Mouse (Mus musculus) spleen, adult 10 weeks (tissue): ENCODE data around the gene Tceal3. TPM values are rescaled to one million over a fixed set of nuclear protein-coding genes. Genes with fewer than 3 reads are reported as not detected.

ENCODE experiments used
- polyA plus RNA-seq: library from polyadenylated mRNA; stranded (reverse); fragments of 350-450 nt; fragmentation: Illumina TruSeq; extraction: RNeasy Lipid Tissue Mini Kit (QIAGEN cat#74804); gene quantifications from one replicate; pipeline ENCODE4 v1.2.3, GENCODE M21; 2015; ENCODE audit warnings: low replicate concordance; ENCODE audit not compliant: insufficient read depth

The Tceal3 gene
- 4.0 TPM for polyA plus RNA-seq

GRCm38 (mm10) chrX:136590199-136590896 lies at the start of gene Tceal3:
Gene Tceal3 (plus strand): TSS chrX:136590842.

DNA sequence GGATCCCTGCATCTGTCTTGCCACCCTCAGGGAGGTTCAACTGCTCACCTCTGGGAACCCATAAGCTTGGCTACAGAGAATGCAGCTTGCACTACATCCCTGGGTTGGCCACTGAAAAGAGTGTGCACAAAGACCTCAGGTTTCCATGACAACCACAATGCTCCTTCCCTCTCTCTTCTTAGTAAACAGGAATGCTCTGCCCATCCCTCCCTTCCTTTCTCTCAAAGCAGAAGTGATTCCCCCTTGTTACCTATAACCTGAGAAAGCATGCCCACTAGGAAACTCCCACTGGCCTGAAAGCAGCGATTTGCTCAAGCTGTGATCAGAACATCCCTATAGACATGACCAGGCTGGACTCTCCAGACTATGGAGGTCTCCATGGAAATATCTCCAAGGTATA lies 46.7 kb upstream of the Tceal3 start, which contains the start of gene Kir3dl2:
Gene Kir3dl2, minus strand, starts transcription at position 101 of the 400 bp plus-strand sequence.

DNA sequence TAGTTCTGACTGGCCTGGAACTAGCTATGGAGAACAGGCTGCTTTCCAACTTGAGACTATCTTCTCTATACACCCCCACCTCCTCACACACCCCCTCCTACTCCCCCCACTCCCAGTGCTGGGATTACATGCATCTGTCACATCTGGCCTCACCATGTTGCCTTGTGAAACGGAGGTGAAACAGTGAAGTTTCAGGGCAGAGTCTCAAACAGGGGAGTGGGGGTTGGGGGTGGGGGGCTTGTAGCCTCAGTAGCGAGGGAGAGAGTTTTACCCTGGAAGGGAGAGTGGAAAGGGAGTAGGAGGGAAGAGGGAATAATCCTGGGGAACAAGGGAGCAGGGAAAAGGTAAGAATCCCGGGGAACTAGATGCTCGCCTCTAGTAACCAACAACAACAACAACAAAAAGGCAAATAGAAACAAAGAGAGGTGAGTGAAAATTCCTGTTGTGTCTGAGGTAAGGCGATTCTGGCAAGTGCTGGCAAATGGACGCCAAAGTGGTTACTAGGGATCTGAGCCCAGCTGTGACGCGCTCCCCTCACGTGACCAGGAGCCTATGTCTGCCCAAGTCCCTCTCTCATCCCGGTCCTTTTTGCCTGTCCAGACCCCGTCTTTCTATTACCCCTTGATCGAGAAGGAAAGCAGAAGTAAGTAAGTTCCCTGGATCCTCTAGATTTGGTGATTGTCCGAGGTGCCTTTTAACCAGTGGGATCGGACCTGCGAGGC lies 117.0 kb downstream of the Tceal3 start, which contains the start of gene Tceal1:
Gene Tceal1, plus strand, starts transcription at position 537 of the 722 bp plus-strand sequence.

Other genes with a start within 250 kb of the Tceal3 start
- not detected for gene Kir3dl1, start 72.8 kb upstream of the Tceal3 start, polyA plus RNA-seq
- gene Kir3dl2, start 46.8 kb upstream of the Tceal3 start, polyA plus RNA-seq = not detected
- 2.8 TPM for gene Tceal1, start 117.1 kb downstream of the Tceal3 start, polyA plus RNA-seq
- gene Morf4l2, start 152.8 kb downstream of the Tceal3 start, polyA plus RNA-seq = 154 TPM
- not detected for gene Glra4, start 189.3 kb downstream of the Tceal3 start, polyA plus RNA-seq
- 6.1 TPM for gene Plp1, start 231.8 kb downstream of the Tceal3 start, polyA plus RNA-seq